Mouse (Mus musculus) stomach, embryonic 15.5 days (tissue): ENCODE data around the gene Pacsin2. TPM values are rescaled to one million over a fixed set of nuclear protein-coding genes. Genes with fewer than 3 reads are reported as not detected.

Source experiments
- ATAC-seq: fragments of 200-750 bp; cut with Nextera tagmentation; 2 replicates; pipeline ENCODE4 v1.8.0; 2017; ENCODE audit warnings: low read depth, moderate number of reproducible peaks, moderate TSS enrichment; ENCODE audit not compliant: insufficient read depth, low FRiP score
- H3K27ac ChIP-seq: fragments of 300-500 bp; sonication (generic); 2 replicates; pipeline ENCODE4 v1.5.1; 2015; ENCODE audit warnings: mild to moderate bottlenecking, inconsistent platforms
- H3K27me3 ChIP-seq: fragments of 300-500 bp; sonication (generic); replicated peaks from 2 replicates; pipeline ENCODE4 v1.6.1; 2015; ENCODE audit warnings: inconsistent platforms
- H3K36me3 ChIP-seq: fragments of 300-500 bp; sonication (generic); 2 replicates; pipeline ENCODE4 v1.6.1; 2015; ENCODE audit warnings: inconsistent platforms
- H3K4me1 ChIP-seq: fragments of 300-500 bp; sonication (generic); 2 replicates; pipeline ENCODE4 v1.6.1; 2015; ENCODE audit warnings: inconsistent platforms
- H3K4me2 ChIP-seq: fragments of 300-500 bp; sonication (generic); 2 replicates; pipeline ENCODE4 v1.6.1; 2015; ENCODE audit warnings: mild to moderate bottlenecking, inconsistent platforms
- H3K4me3 ChIP-seq: fragments of 300-500 bp; sonication (generic); replicated peaks from 2 replicates; pipeline ENCODE4 v1.5.1; 2015; ENCODE audit warnings: inconsistent platforms
- H3K9ac ChIP-seq: fragments of 300-500 bp; sonication (generic); 2 replicates; pipeline ENCODE4 v1.6.1; 2015; ENCODE audit warnings: inconsistent platforms
- H3K9me3 ChIP-seq: fragments of 300-500 bp; sonication (generic); 2 replicates; pipeline ENCODE4 v1.6.1; 2016; ENCODE audit warnings: inconsistent platforms
- WGBS: fragments of 180-500 bp; shearing (Covaris S2); methylation state at CpG from one replicate; pipeline ENCODE4 v1.1.7; 2015; 5-methylcytosine and 5-hydroxymethylcytosine counted together
- polyA plus RNA-seq: library from polyadenylated mRNA; unstranded; fragments of >200 nt; fragmentation: Nextera tagmentation; extraction: Ambion mirVana; gene quantifications from 2 replicates; pipeline ENCODE4 v1.2.1, GENCODE M21; 2015

Pacsin2 gene
- polyA plus RNA-seq, 1 experiment from 2014 or later = 64.0 TPM

GRCm38 (mm10) chr15:83460891-83461290 is 3.5 kb downstream of the Pacsin2 start:
- no peak for ATAC-seq
- Histone ChIP-seq H3K36me3 (no peaks in the 10 kb centered on the region), H3K4me2 (no peak overlapping the region), H3K4me3 (no peak overlapping the region), H3K9me3 (no peaks in the 10 kb centered on the region), H3K27ac (no peak overlapping the region), H3K9ac (no peak overlapping the region), H3K27me3 (no peaks in the 10 kb centered on the region), H3K4me1 (peaks cover 9% of the 10 kb centered on the region; the same call in 1 of the 2 replicates)
- WGBS = 85% methylated on average over 3 of the region's 3 CpGs

- no peaks in the 10 kb centered on the region for H3K27me3 ChIP-seq
- no peaks in the 10 kb centered on the region for H3K36me3 ChIP-seq
- no peak overlapping the region for H3K4me3 ChIP-seq
- ATAC-seq = no peak
- 93% methylated on average over 1 of the region's 1 CpGs for WGBS
- no peak overlapping the region for H3K9ac ChIP-seq
- H3K4me1 ChIP-seq = peaks cover 3% of the 10 kb centered on the region; the same call in 1 of the 2 replicates
- no peaks in the 10 kb centered on the region for H3K9me3 ChIP-seq
- H3K27ac ChIP-seq = no peak overlapping the region
- no peak overlapping the region for H3K4me2 ChIP-seq
Observed at GRCm38 (mm10) chr15:83457541-83457940, 6.9 kb downstream of the Pacsin2 start.

- no peaks in the 10 kb centered on the region for H3K36me3 ChIP-seq
- no peak for ATAC-seq
- peaks cover 19% of the 10 kb centered on the region for H3K4me1 ChIP-seq
- no peak overlapping the region for H3K27ac ChIP-seq
- no peak overlapping the region for H3K4me2 ChIP-seq
- no peaks in the 10 kb centered on the region for H3K27me3 ChIP-seq
- H3K4me3 ChIP-seq = no peak overlapping the region
- H3K9me3 ChIP-seq = no peaks in the 10 kb centered on the region
- 89% methylated on average over 5 of the region's 5 CpGs for WGBS
- no peak overlapping the region for H3K9ac ChIP-seq
Observed at GRCm38 (mm10) chr15:83455637-83456036, 8.8 kb downstream of the Pacsin2 start.

- H3K27ac ChIP-seq = no peak overlapping the region
- peaks cover 21% of the 10 kb centered on the region for H3K4me1 ChIP-seq
- no peaks in the 10 kb centered on the region for H3K9me3 ChIP-seq
- WGBS = 73% methylated on average over 3 of the region's 3 CpGs
- no peak for ATAC-seq
- no peak overlapping the region for H3K4me3 ChIP-seq
- no peak overlapping the region for H3K4me2 ChIP-seq
- no peaks in the 10 kb centered on the region for H3K27me3 ChIP-seq
- no peaks in the 10 kb centered on the region for H3K36me3 ChIP-seq
- H3K9ac ChIP-seq = no peak overlapping the region
Observed at GRCm38 (mm10) chr15:83455034-83455433, 9.4 kb downstream of the Pacsin2 start.

GRCm38 (mm10) chr15:83454419-83454818 is 10.0 kb downstream of the Pacsin2 start:
- Histone ChIP-seq H3K36me3 (no peaks in the 10 kb centered on the region), H3K9ac (no peak overlapping the region), H3K27ac (no peak overlapping the region), H3K4me2 (no peak overlapping the region), H3K9me3 (no peaks in the 10 kb centered on the region), H3K4me3 (no peak overlapping the region), H3K27me3 (no peaks in the 10 kb centered on the region), H3K4me1 (peaks cover 21% of the 10 kb centered on the region)
- WGBS = 81% methylated on average over 7 of the region's 7 CpGs
- no peak for ATAC-seq

GRCm38 (mm10) chr15:83453879-83454278 is 10.5 kb downstream of the Pacsin2 start:
- Histone ChIP-seq H3K27ac (no peak overlapping the region), H3K36me3 (no peaks in the 10 kb centered on the region), H3K27me3 (no peaks in the 10 kb centered on the region), H3K9ac (no peak overlapping the region), H3K4me3 (no peak overlapping the region), H3K4me2 (no peak overlapping the region), H3K9me3 (no peaks in the 10 kb centered on the region), H3K4me1 (peaks cover 22% of the 10 kb centered on the region)
- 68% methylated on average over 3 of the region's 3 CpGs for WGBS
- no peak for ATAC-seq

- H3K9me3 ChIP-seq = no peaks in the 10 kb centered on the region
- no peaks in the 10 kb centered on the region for H3K36me3 ChIP-seq
- H3K27me3 ChIP-seq = no peaks in the 10 kb centered on the region
- 73% methylated on average over 7 of the region's 7 CpGs for WGBS
- ATAC-seq = no peak
- no peak overlapping the region for H3K4me2 ChIP-seq
- no peak overlapping the region for H3K4me3 ChIP-seq
- peaks cover 38% of the 10 kb centered on the region for H3K4me1 ChIP-seq
- H3K27ac ChIP-seq = peak overlapping the region; percentile 59; the same call in 1 of the 2 replicates
- H3K9ac ChIP-seq = no peak overlapping the region
Observed at GRCm38 (mm10) chr15:83452219-83452760, 12.1 kb downstream of the Pacsin2 start.

- Histone ChIP-seq H3K9me3 (no peaks in the 10 kb centered on the region), H3K9ac (no peak overlapping the region), H3K27ac (peak overlapping the region; percentile 59; the same call in 1 of the 2 replicates), H3K27me3 (no peaks in the 10 kb centered on the region), H3K4me2 (no peak overlapping the region), H3K4me3 (no peak overlapping the region), H3K36me3 (no peaks in the 10 kb centered on the region), H3K4me1 (peaks cover 43% of the 10 kb centered on the region)
- ATAC-seq = peak; percentile 49; the same call in 1 of the 2 replicates
- 55% methylated on average over 7 of the region's 7 CpGs for WGBS
Observed at GRCm38 (mm10) chr15:83451621-83452210, 12.7 kb downstream of the Pacsin2 start.

- no peak overlapping the region for H3K4me2 ChIP-seq
- no peaks in the 10 kb centered on the region for H3K9me3 ChIP-seq
- H3K4me3 ChIP-seq = no peak overlapping the region
- no peaks in the 10 kb centered on the region for H3K36me3 ChIP-seq
- no peaks in the 10 kb centered on the region for H3K27me3 ChIP-seq
- 98% methylated on average over 2 of the region's 2 CpGs for WGBS
- H3K9ac ChIP-seq = no peak overlapping the region
- no peak for ATAC-seq
- no peak overlapping the region for H3K27ac ChIP-seq
- peaks cover 55% of the 10 kb centered on the region for H3K4me1 ChIP-seq
Observed at GRCm38 (mm10) chr15:83450007-83450406, 14.4 kb downstream of the Pacsin2 start.

- Histone ChIP-seq H3K9ac (no peak overlapping the region), H3K4me3 (no peak overlapping the region), H3K36me3 (no peaks in the 10 kb centered on the region), H3K4me1 (peaks cover 57% of the 10 kb centered on the region), H3K27me3 (no peaks in the 10 kb centered on the region), H3K27ac (peak overlapping the region; percentile 16; the same call in 1 of the 2 replicates), H3K9me3 (no peaks in the 10 kb centered on the region), H3K4me2 (no peak overlapping the region)
- ATAC-seq = no peak
- 64% methylated on average over 5 of the region's 5 CpGs for WGBS
Observed at GRCm38 (mm10) chr15:83448646-83449045, 15.8 kb downstream of the Pacsin2 start.

- no peak overlapping the region for H3K4me2 ChIP-seq
- H3K9me3 ChIP-seq = no peaks in the 10 kb centered on the region
- H3K9ac ChIP-seq = no peak overlapping the region
- H3K27me3 ChIP-seq = no peaks in the 10 kb centered on the region
- peaks cover 57% of the 10 kb centered on the region for H3K4me1 ChIP-seq
- ATAC-seq = no peak; the same call in 1 of the 2 replicates
- peak overlapping the region; percentile 16; the same call in 1 of the 2 replicates for H3K27ac ChIP-seq
- H3K36me3 ChIP-seq = no peaks in the 10 kb centered on the region
- H3K4me3 ChIP-seq = no peak overlapping the region
- 42% methylated on average over 10 of the region's 10 CpGs for WGBS
Observed at GRCm38 (mm10) chr15:83447791-83448544, 16.4 kb downstream of the Pacsin2 start.

GRCm38 (mm10) chr15:83445908-83446307 is 18.5 kb downstream of the Pacsin2 start:
- H3K27ac ChIP-seq = no peak overlapping the region
- WGBS = 40% methylated on average over 2 of the region's 2 CpGs

More at GRCm38 (mm10) chr15:83445908-83446307, 18.5 kb downstream of the Pacsin2 start:
- Histone ChIP-seq H3K27me3 (no peaks in the 10 kb centered on the region), H3K9me3 (no peaks in the 10 kb centered on the region), H3K4me1 (peaks cover 40% of the 10 kb centered on the region), H3K36me3 (no peaks in the 10 kb centered on the region), H3K9ac (no peak overlapping the region), H3K4me3 (no peak overlapping the region), H3K4me2 (no peak overlapping the region)
- ATAC-seq = peak; percentile 33; the same call in 1 of the 2 replicates
